Mouse (Mus musculus): ENCODE measurements around the gene Trp63. TPM values are rescaled to one million over a fixed set of nuclear protein-coding genes. Genes with fewer than 3 reads are reported as not detected.
A peak's percentile ranks its signal among the peaks of the same experiment; 100 is the strongest.
"Not testable (repeated sequence)": the region's sequence is repeated elsewhere in the genome, so short reads cannot be mapped to it uniquely, and the experiment has no call there.

Gene Trp63
- polyA plus RNA-seq (2014; fragmentation: Nextera tagmentation; extraction: Ambion mirVana) = 46.3 and 50.7 TPM in 2 replicates

GRCm38 (mm10) chr16:25683531-25684248, at the start of gene Trp63:
Gene Trp63 (plus strand): TSS chr16:25683763.
- no peak for ATAC-seq (ENCODE audit: insufficient number of reproducible peaks, insufficient read depth, low FRiP score, low read depth)
- H3K36me3 ChIP-seq (ENCODE audit: control insufficient read depth, insufficient read depth, low read length) = no peaks in the 10 kb centered on the region
- H3K27me3 ChIP-seq (ENCODE audit: control insufficient read depth, insufficient read depth, low read length) = no peaks in the 10 kb centered on the region
- 0 out of 2 replicates have a peak within 1 kb of the TSS, but pooled peaks have one; percentile 5 for H3K4me2 ChIP-seq (replicated peaks; ENCODE audit: low read depth, low read length)
- H3K9me3 ChIP-seq (ENCODE audit: control insufficient read depth, low read depth, low read length) = no peaks in the 10 kb centered on the region
- H3K4me3 ChIP-seq (ENCODE audit: low read depth, low read length) = no peak within 1 kb of the TSS
- no peaks in the 10 kb centered on the region for H3K4me1 ChIP-seq (ENCODE audit: control insufficient read depth, insufficient read depth, low read length)
- no peak within 1 kb of the TSS for H3K27ac ChIP-seq (ENCODE audit: low read length)
- WGBS = 39% methylated on average over 8 of the region's 8 CpGs
- H3K9ac ChIP-seq (replicated peaks; ENCODE audit: low read depth, low read length) = no peak within 1 kb of the TSS

DNA sequence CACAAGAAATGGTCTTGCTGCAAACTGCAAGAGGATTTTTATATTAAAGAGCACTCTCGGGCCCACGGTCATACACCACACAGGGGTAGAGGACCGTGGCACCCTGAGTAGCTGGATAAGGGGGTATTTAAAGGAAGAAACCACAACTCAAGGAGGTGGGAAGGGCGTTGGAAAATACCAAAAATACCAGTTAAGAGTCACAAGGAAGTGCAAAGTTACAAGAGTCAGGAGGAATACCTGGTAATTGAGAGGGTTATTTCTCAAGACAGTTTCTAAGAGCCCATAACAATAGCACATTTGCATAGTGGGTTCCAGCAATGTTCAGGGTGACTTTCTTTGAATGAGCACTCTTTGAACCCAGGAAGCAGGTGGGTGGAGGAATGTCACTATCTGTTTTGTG, 38.8 kb upstream of the Trp63 start:
- not testable (repeated sequence) for H3K36me3 ChIP-seq (ENCODE audit: control insufficient read depth, insufficient read depth, low read length); H3K27ac ChIP-seq (ENCODE audit: low read length); H3K9me3 ChIP-seq (ENCODE audit: control insufficient read depth, low read depth, low read length); H3K4me2 ChIP-seq (replicated peaks; ENCODE audit: low read depth, low read length); H3K4me3 ChIP-seq (ENCODE audit: low read depth, low read length); H3K4me1 ChIP-seq (ENCODE audit: control insufficient read depth, insufficient read depth, low read length); H3K9ac ChIP-seq (replicated peaks; ENCODE audit: low read depth, low read length); ATAC-seq (ENCODE audit: insufficient number of reproducible peaks, insufficient read depth, low FRiP score, low read depth); H3K27me3 ChIP-seq (ENCODE audit: control insufficient read depth, insufficient read depth, low read length)
- 83% methylated on average over 4 of the region's 4 CpGs for WGBS

DNA sequence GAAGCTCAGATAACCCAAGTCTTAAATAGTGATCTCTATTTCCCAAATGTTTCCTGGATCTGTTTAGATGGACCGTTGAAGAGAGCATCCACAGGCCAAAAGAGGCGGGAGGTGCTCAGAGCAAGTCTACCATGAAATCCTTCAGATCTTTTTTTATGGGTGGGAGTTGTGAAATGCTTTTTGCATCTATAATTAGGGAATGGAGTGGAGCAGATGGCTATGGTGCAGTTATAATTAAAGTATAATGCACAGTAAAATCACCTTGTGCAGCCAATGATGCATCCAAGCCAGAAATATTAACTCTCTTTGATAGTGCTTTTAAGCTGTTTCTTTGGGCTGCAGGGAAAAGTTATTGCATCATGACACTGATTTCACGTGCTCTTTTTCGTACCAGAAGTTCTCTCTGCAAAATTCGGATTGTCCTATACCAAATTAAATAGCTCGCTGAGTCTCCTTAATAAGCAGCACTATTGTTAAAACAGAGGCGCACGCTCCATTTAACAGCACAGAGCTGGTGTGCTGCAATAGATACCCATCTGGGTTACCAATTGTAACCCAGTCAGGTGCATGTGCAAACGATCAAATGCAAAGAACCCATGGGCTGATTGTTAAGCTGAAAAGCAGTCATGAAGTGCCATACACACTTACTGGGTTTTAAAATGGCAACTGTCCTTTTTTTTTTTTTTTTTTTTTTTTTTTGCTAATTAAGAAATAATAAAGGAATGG, 22.9 kb upstream of the Trp63 start:
- Histone ChIP-seq H3K9ac (replicated peaks; ENCODE audit: low read depth, low read length) (no peak overlapping the region), H3K4me3 (ENCODE audit: low read depth, low read length) (no peak overlapping the region), H3K36me3 (ENCODE audit: control insufficient read depth, insufficient read depth, low read length) (no peaks in the 10 kb centered on the region), H3K9me3 (ENCODE audit: control insufficient read depth, low read depth, low read length) (no peaks in the 10 kb centered on the region), H3K27ac (ENCODE audit: low read length) (no peak overlapping the region), H3K4me2 (replicated peaks; ENCODE audit: low read depth, low read length) (no peak overlapping the region), H3K27me3 (ENCODE audit: control insufficient read depth, insufficient read depth, low read length) (no peaks in the 10 kb centered on the region), H3K4me1 (ENCODE audit: control insufficient read depth, insufficient read depth, low read length) (no peaks in the 10 kb centered on the region)
- 93% methylated on average over 9 of the region's 9 CpGs for WGBS
- no peak for ATAC-seq (ENCODE audit: insufficient number of reproducible peaks, insufficient read depth, low FRiP score, low read depth)

GRCm38 (mm10) chr16:25663116-25663515, 20.4 kb upstream of the Trp63 start:
- Histone ChIP-seq H3K27me3 (ENCODE audit: control insufficient read depth, insufficient read depth, low read length) (no peaks in the 10 kb centered on the region), H3K36me3 (ENCODE audit: control insufficient read depth, insufficient read depth, low read length) (no peaks in the 10 kb centered on the region), H3K9ac (replicated peaks; ENCODE audit: low read depth, low read length) (no peak overlapping the region), H3K4me3 (ENCODE audit: low read depth, low read length) (no peak overlapping the region), H3K27ac (ENCODE audit: low read length) (no peak overlapping the region), H3K4me1 (ENCODE audit: control insufficient read depth, insufficient read depth, low read length) (no peaks in the 10 kb centered on the region), H3K4me2 (replicated peaks; ENCODE audit: low read depth, low read length) (no peak overlapping the region), H3K9me3 (ENCODE audit: control insufficient read depth, low read depth, low read length) (no peaks in the 10 kb centered on the region)
- 58% methylated on average over 3 of the region's 3 CpGs for WGBS
- ATAC-seq (ENCODE audit: insufficient number of reproducible peaks, insufficient read depth, low FRiP score, low read depth) = no peak

DNA sequence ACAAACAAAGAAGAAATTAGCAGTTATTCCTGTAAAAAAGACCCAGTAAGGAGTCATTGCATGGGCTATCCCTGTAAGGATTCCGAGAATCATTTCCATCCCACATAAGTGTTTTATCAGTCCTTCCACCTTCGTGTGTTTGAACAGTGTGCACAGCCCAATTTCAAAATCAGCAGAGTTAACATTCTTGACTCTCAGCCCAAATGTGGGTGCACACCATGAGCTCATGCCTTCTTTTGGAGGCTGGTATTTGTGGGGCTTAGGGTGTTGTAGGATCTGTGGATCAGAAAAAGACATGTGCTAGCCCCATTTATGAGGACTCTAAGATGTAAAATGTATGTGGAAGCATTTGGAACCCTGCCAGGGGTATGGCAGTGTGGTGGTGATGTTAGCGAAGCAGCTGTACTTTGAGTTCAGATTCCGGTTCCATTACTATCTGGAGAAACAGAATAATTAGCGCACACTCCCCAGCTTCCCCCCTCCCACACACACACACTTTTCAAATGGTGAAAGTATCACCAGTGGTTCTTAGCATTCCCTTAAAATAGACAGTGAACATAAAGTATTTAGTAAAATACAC, 9.6 kb upstream of the Trp63 start:
- 71% methylated on average over 5 of the region's 5 CpGs for WGBS
- no peaks in the 10 kb centered on the region for H3K4me1 ChIP-seq (ENCODE audit: control insufficient read depth, insufficient read depth, low read length)
- no peak overlapping the region for H3K4me2 ChIP-seq (replicated peaks; ENCODE audit: low read depth, low read length)
- no peak overlapping the region for H3K9ac ChIP-seq (replicated peaks; ENCODE audit: low read depth, low read length)
- H3K4me3 ChIP-seq (ENCODE audit: low read depth, low read length) = no peak overlapping the region
- no peaks in the 10 kb centered on the region for H3K27me3 ChIP-seq (ENCODE audit: control insufficient read depth, insufficient read depth, low read length)
- H3K27ac ChIP-seq (ENCODE audit: low read length) = no peak overlapping the region
- no peaks in the 10 kb centered on the region for H3K36me3 ChIP-seq (ENCODE audit: control insufficient read depth, insufficient read depth, low read length)
- H3K9me3 ChIP-seq (ENCODE audit: control insufficient read depth, low read depth, low read length) = no peaks in the 10 kb centered on the region
- ATAC-seq (ENCODE audit: insufficient number of reproducible peaks, insufficient read depth, low FRiP score, low read depth) = no peak

GRCm38 (mm10) chr16:25680369-25680768, 3.2 kb upstream of the Trp63 start:
- ATAC-seq (ENCODE audit: insufficient number of reproducible peaks, insufficient read depth, low FRiP score, low read depth) = no peak
- no peak overlapping the region for H3K27ac ChIP-seq (ENCODE audit: low read length)
- no peaks in the 10 kb centered on the region for H3K36me3 ChIP-seq (ENCODE audit: control insufficient read depth, insufficient read depth, low read length)
- H3K9me3 ChIP-seq (ENCODE audit: control insufficient read depth, low read depth, low read length) = no peaks in the 10 kb centered on the region
- H3K9ac ChIP-seq (replicated peaks; ENCODE audit: low read depth, low read length) = no peak overlapping the region
- H3K27me3 ChIP-seq (ENCODE audit: control insufficient read depth, insufficient read depth, low read length) = no peaks in the 10 kb centered on the region
- 56% methylated on average over 5 of the region's 5 CpGs for WGBS
- no peak overlapping the region for H3K4me2 ChIP-seq (replicated peaks; ENCODE audit: low read depth, low read length)
- no peaks in the 10 kb centered on the region for H3K4me1 ChIP-seq (ENCODE audit: control insufficient read depth, insufficient read depth, low read length)
- H3K4me3 ChIP-seq (ENCODE audit: low read depth, low read length) = no peak overlapping the region

GRCm38 (mm10) chr16:25682533-25682932, 1.0 kb upstream of the Trp63 start:
- Histone ChIP-seq H3K27me3 (ENCODE audit: control insufficient read depth, insufficient read depth, low read length) (no peaks in the 10 kb centered on the region), H3K4me1 (ENCODE audit: control insufficient read depth, insufficient read depth, low read length) (no peaks in the 10 kb centered on the region), H3K36me3 (ENCODE audit: control insufficient read depth, insufficient read depth, low read length) (no peaks in the 10 kb centered on the region), H3K27ac (ENCODE audit: low read length) (no peak overlapping the region), H3K4me3 (ENCODE audit: low read depth, low read length) (no peak overlapping the region), H3K9ac (replicated peaks; ENCODE audit: low read depth, low read length) (no peak overlapping the region), H3K4me2 (replicated peaks; ENCODE audit: low read depth, low read length) (no peak overlapping the region), H3K9me3 (ENCODE audit: control insufficient read depth, low read depth, low read length) (no peaks in the 10 kb centered on the region)
- 81% methylated on average over 4 of the region's 4 CpGs for WGBS
- no peak for ATAC-seq (ENCODE audit: insufficient number of reproducible peaks, insufficient read depth, low FRiP score, low read depth)

GRCm38 (mm10) chr16:25684572-25684971, 1.0 kb downstream of the Trp63 start:
- Histone ChIP-seq H3K4me3 (ENCODE audit: low read depth, low read length) (no peak overlapping the region), H3K27ac (ENCODE audit: low read length) (no peak overlapping the region), H3K9ac (replicated peaks; ENCODE audit: low read depth, low read length) (no peak overlapping the region), H3K4me1 (ENCODE audit: control insufficient read depth, insufficient read depth, low read length) (no peaks in the 10 kb centered on the region), H3K9me3 (ENCODE audit: control insufficient read depth, low read depth, low read length) (no peaks in the 10 kb centered on the region), H3K36me3 (ENCODE audit: control insufficient read depth, insufficient read depth, low read length) (no peaks in the 10 kb centered on the region), H3K27me3 (ENCODE audit: control insufficient read depth, insufficient read depth, low read length) (no peaks in the 10 kb centered on the region), H3K4me2 (replicated peaks; ENCODE audit: low read depth, low read length) (no peak overlapping the region)
- 67% methylated on average over 2 of the region's 2 CpGs for WGBS
- no peak for ATAC-seq (ENCODE audit: insufficient number of reproducible peaks, insufficient read depth, low FRiP score, low read depth)

All from stomach, embryonic 14.5 days (tissue).